Mouse (Mus musculus): Measurements from ENCODE around the gene Tex9.

Gene Tex9

DNA sequence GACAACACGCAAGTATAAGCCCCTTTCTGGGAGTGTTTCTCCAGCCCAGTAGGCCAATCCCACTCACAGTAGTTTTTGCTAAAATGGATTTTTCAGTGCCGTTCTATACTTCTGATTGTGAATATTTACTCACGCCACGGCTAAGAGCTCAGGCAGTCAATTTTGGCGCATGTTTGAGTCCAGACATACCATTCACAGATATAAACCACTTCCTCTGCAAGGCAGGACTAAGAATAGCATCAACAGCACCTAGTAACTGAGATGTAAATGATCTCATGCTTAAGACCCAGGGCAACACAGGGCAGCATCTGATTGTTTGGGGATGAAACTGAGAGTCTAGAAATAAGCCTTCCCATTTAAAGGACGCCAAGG is at the start of gene Tex9:
TSS of gene Tex9 (minus strand) at position 19 of the 372 bp plus-strand sequence.
- DNase-seq (ENCODE audit: extremely low read depth, low read depth): peak; percentile 47

DNA sequence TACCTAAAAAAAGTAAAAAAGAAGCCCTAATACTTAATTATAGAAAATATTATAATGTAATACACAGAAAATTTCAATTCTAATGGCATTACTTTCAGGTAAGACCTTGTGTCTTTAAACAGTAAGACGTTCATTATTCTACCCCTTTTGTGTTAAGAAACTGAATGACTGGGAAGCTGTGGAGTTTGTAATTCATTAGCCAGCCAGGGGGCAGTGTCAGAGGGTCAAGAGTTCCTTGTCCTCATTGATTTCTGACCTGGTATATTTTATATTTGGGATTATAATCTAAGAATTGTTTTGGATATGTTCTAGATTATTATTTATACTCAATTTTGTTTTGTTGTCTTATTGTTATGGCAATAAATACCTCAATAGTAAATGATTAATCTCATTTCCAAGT is 45.1 kb upstream of the Tex9 start:
- DNase-seq (ENCODE audit: extremely low read depth, low read depth): no peak

DNA sequence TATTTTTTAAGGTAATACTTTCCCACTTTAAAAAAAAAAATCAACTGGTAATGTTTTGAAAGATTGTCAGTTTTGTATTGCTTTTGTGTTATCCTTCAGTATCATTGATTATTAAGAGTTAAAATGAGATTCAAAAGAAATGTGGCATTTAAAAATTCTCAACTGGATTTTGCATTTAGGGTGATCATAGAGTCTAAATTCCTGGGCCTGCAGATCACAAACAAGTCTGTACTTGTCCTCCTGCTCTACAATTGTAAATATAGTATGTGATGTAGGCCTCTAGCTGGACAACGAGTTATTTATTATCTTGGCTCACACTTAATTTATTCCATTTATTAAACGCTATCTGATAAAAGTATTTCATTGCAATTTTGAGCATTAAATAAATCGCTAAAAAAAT is 43.4 kb upstream of the Tex9 start:
- DNase-seq (ENCODE audit: extremely low read depth, low read depth): no peak

DNA sequence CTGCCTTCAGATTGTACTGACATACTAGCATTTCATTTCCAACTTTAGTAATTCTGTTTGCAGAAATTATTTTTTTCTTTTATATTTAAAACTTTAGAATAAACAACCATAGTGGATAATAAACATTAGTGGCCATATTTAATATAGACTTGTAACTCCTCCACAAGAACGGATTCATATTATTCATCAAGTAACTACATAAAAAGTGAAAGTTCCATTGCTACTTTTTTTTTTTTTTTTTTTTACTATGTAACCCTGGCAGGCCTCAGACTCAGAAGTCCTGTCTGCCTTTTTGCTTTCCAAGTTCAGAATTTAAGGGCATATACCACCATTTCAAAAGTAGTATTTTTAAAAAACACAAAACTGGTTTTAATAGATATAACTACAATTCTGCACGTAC is 43.0 kb upstream of the Tex9 start:
- DNase-seq (ENCODE audit: extremely low read depth, low read depth): no peak

DNA sequence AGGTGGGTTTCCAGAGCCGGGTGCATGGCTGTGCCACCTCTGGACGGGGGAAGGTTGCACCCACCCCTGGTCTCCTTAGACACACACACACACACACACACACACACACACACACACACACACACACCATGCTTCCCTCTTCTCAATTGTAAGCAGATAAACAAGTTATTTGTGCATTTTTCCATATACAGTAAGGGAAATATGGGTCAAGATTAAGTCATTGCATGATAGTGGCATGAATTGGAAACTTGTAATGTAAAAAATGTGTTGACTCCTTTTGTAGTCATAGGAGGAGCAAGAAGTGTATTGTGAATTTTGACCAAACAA is 41.0 kb upstream of the Tex9 start:
- no peak for DNase-seq (ENCODE audit: extremely low read depth, low read depth)

DNA sequence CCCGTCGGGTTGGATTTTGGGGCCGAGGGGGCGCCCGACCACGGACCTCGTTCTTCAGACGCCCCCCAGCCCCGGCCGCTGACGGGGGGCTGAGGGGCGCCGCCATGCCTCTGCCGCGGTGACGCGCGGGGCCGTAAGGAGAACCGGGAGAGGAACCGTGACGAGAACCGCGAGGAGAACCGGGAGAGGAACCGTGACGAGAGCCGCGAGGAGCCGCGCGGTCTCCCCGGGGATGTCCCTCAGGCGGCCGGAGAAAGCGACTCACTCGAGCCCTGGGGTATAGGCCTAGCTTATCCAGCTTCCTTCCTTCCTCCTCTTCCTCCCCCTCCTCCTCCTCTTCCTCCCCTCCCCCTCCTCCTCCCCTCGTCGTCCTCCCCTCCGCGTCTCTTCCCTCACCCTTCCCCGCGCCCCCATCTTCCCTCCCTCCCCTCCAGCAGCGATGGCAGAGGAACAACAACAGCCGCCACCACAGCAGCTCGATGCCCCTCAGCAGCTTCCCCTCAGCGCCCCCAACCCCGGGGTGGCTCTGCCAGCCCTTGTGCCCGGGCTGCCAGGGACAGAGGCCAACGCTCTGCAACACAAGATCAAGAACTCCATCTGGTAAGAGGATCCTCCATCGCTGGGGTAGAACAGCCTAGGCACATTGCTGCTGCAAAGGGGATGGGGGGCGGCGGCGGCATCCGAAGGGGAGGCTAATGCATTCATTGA is 40.5 kb upstream of the Tex9 start:
- no peak for DNase-seq (ENCODE audit: extremely low read depth, low read depth)

DNA sequence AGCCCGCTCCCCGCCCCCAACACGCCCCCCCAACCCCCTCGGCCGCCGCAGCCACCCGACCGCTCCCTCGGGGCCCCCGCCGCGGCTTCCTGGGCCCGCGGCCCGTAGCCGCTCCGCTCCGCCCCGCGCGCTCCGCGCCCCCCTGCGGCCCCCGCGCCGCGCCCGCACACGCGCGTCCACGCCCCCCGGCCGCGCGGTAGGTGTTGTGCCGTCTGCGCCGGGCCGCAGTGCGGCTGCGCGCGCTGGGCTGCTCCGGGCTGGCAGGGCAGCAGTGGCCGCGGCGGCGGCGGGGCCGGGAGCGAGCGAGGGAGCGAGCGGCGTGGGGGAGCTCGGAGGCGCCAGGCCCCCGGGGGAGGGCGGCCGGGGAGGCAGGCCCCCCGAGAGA is 40.0 kb upstream of the Tex9 start, which contains the start of gene Rfx7:
TSS of gene Rfx7 (plus strand) at position 245 of the 385 bp plus-strand sequence.
- no peak for DNase-seq (ENCODE audit: extremely low read depth, low read depth)

DNA sequence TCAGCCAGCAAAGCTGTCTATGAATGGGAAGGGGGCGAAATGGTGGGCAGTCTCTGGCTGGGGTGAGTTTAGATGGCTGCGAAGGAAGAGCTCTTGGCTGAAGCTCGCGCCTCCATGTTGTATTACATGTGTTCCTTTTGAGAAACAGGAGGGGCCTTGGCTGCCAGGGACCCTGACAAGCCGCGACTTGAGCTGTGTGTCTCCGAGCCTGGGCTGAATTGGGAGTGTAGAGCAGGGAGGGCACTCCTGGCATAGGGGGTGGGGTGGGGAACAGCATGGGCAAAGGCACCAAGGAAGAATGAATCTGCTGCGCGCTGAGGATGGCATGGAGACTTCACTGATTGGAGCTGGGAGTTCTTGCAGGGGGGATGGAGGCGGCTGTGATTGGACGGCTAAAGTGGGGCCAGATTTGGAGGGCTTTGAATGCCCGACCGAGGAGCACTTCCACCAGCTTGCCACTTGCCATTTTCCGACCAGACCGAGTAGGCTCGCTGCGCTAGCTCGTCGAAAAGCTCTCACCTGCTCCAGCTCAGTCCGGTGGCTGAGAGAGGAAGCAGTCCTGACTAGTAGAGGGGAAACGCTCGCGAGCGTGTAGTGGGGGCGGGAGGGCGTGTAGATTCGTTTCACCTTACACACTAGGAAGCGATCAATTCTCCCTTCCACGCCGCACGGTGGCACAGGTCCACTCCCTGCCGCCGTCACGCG is 39.4 kb upstream of the Tex9 start:
- peak; percentile 42 for DNase-seq (ENCODE audit: extremely low read depth, low read depth)

DNA sequence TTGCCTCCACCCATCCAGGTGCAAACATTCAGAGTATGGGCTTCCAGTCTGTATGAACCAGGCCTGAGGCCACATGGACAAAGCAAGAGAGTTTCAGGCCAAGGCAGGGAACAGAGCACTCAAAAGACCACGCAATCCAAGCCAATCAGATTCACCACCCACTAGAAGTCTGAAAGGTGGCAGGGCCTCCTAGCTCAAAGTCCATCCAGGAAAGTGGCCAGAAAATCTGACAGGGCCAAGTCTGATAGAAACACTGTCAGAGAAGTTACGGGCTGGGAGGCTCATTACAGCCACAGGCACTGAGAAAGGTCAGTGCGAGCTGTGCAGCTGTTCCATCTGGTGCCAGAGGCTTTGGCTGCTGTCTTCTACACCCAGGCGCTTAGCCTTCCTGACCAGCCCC is 38.8 kb upstream of the Tex9 start:
- DNase-seq (ENCODE audit: extremely low read depth, low read depth): no peak

DNA sequence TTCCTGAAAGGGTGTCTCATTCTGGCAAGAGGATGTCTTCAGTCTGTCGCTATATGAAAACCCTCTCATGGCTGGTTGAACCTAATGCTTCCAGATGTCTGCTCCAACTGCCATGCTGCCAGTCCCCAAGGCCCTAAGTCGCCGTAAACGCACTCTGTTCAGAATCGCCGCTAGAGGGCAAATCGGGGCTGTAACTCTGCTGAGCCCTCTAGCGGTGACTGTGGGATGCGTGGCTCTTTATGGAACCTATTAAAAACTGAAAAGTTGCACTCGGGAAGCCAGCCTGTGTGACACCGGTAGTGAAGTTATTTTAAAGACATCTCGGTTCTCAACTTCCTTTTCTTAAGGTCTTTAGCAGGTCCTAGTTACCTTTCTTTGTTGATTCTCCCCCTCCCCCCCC is 38.2 kb upstream of the Tex9 start:
- peak; percentile 93 for DNase-seq (ENCODE audit: extremely low read depth, low read depth)

DNA sequence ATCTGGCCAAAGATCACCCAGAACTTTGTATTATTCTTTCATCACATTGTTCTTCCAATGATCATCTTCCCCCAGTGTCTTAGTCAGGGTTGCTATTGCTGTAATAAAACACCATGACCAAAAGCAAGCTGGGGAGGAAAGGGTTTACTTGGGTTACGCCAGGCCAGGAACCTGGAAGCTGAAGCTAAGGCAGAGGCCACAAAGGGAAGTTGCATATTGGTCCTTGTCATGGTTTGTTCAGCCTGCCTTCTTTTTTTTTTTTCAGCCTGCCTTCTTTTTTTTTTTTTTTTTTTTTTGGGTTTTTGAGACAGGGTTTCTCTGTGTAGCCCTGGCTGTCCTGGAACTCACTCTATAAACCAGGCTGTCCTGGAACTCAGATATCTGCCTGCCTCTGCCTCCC is 34.1 kb upstream of the Tex9 start:
- no peak for DNase-seq (ENCODE audit: extremely low read depth, low read depth)

DNA sequence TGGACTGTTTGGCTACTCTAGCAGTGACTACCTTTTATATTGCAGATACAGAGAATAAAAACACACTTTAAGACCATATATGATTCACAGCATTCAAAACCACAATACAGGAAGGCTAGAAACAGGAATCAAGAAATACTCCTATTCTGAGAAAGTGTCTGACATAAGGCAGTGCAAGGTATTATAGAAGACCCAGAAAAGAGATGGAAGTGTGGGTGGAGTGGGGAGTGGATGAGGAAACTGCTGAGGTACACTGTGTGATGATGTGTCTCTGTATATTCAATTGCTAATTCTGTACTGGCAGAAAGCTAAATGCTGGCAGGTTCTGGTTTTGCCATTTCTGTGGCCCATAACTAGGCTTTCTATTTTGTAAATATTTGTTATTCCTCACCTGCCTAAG is 28.8 kb upstream of the Tex9 start:
- no peak for DNase-seq (ENCODE audit: extremely low read depth, low read depth)

DNA sequence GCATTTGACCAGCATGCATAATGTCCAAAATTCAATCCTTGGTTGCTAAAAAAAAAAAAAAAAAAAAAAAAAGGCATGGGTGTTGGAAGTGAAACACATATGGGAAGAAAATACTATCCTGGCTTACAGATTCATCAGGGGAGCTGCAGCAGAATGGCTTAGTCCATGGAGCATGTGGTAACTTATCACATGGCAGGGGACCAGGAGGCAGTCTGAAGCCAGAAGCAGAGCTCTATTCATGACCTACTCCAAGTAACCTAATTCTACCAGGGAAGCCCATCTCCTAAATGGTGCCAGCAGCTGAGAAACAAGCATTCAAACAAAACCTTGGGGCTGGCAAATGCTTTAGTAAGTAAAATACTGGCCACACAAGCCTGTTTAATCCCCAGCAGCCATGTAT is 27.2 kb upstream of the Tex9 start:
- DNase-seq (ENCODE audit: extremely low read depth, low read depth): no peak

DNA sequence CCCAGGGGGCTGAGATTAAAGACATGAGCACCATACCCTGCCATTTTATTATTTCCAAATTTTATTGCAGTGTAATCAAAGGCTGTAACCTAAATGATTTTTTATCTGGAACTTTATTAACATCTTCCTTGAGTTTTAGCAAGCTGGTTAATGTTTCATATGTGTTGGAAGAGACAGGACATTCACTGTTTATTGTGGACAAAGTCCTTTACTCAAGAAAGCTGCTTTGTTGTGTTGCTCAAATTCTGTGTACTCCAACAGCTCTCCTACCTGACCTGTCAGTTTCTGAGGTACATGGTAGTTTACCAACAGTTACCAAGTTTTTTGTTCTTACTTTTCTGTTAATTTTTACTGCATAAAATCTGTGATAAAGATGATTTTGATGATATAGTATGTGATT is 23.4 kb upstream of the Tex9 start:
- no peak for DNase-seq (ENCODE audit: extremely low read depth, low read depth)

DNA sequence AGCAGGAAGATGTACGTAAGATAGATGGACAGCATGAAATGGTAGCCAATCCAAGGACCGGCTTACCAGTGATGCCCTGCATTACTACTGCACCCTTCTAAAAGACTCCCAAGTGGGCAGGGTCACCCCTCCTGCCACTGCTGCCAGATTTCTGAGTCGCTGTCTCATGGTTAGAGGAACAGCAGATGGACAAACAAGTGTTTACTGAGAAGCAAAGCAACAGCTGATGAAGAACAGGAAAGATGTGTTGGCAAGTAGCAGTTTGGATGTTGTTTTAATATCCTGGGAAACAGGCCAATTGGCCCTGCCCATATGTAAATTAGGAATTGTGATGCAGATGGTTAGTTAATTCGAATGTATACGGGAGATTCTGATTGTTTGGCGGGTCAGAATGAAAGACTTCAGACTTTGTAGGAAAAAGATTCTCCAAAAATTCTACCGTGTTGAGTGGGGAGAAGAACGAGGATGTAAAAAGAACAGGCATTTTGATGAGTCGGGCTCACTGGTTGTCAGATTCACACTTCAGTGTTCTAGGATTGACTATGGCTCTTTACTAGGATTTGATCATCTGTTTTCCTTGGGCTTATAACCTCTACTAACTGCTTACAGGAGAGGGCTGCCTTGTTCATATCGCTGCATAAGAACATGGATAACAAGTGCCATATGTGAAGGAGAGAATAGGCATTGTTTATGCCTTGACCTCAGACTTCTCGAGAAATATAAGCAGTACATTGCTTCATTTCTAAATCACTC is 20.4 kb upstream of the Tex9 start:
- no peak for DNase-seq (ENCODE audit: extremely low read depth, low read depth)

DNA sequence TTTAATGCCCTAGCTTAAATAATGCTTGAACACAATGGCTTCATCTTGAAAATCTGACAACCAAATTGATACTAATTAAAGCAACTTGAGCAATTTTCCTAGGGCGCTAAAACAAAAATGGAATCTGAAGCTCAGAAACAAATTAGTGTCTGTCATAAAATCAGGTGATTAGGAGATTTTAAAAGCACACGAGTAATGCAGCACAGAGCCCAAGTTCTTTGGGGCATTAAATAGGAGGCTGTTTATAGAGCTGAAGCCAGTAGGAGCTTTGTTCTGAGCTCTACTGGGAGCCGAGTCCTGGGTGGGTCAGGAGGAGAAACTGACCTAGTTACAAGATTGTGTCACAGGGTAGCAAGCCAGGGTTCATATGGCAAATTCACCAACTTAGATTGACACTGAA is 5.2 kb upstream of the Tex9 start:
- DNase-seq (ENCODE audit: extremely low read depth, low read depth): no peak

DNA sequence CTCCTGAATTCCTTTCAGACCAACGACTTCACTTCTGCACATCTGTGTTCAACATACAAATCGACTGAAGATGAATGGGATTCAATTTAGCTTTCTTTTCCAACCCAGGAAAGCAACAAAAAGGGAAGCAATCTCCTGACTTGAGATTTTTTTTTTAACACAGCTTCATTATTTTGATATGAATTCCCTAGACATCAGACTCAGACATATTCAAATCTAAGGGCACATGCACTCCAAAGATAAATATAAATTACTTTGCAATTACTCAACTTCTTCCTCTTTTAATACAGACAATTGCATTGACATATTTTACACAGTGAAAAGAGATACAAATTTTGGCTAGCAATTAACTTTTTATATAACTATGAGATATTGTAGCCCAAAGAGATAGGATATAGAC is 4.7 kb upstream of the Tex9 start:
- peak; percentile 32 for DNase-seq (ENCODE audit: extremely low read depth, low read depth)

DNA sequence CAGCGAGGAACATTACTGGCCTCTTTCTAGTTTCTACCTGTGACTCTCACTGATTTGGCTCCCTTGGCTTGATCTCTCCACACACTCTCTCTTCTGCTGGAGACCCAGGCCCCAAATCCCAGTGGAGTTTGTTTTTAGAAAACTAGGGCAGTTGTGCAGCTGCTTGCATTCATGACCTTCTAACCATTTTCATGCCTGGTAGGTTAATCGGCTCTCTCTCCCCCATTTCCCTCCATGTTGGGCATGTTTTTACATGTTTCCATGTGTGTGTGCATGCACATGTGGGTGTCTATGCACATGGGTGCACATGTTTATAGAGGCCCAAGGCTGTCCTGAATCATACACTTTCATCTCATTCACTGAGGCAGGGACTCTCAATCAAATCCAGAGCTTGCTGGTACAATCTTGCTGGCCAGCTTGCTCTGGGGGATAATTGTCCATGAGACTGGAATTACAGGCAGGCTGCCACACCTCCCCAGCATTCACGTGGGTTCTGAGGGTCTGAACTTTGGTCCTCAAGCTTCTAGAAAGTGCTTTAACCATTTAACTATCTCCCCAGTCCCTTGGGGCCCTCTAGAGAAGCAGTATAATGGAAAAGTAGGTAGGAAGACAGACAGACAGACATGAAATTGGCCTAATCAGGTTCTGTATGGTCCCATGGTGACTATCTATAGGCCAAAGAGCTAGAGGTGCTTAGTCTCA is 2.1 kb upstream of the Tex9 start:
- no peak for DNase-seq (ENCODE audit: extremely low read depth, low read depth)

DNA sequence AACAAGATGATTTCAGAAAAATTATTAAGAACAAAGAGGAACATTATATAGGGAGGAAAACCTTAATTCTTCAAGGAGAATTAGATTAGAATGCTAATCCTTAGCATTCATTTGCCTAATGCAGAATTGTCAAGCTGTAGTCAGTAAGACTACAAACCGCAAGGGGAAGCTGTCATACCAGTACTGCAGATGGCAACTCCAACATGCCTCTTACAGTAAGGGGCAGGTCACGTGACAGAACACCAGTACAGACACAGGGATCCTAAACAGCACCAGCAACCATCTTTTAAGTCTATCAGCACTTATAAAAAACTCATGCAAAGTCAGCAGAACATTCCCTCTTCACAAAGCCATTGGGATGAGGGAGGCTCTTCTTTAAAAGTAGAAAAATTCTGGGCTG is 1.5 kb upstream of the Tex9 start:
- no peak for DNase-seq (ENCODE audit: extremely low read depth, low read depth)

DNA sequence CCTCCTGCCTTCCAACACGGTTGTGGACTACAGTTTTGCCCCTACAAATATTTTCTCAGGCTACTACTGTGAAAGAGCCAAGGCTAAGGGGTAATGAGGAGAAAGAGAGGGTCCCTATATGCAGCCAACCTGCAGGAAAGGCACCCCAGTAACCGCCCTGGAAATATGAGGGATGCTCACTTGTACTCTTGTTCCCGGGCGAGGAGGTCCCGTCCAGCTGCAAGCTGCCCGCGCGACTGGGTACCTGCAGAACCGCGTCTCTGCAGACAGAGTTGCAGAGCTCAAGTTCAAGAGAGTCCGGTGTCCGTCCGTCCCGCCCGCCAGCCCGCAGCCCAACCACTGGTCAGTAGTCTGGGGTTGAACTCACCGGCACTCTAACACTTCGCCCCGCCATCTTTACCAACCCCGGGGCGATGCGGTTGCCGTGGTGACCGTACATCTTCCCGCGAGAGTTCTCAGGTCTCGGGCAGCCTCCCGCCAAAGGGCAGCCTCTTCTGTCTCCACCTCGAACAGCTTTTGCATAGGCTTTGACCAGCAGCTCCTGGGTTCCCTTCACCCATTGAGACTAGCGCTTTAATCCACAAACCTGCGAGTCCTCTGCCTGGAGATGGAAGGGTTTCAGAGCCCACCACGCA is 336 bp downstream of the Tex9 start:
- peak; percentile 71 for DNase-seq (ENCODE audit: extremely low read depth, low read depth)

DNA sequence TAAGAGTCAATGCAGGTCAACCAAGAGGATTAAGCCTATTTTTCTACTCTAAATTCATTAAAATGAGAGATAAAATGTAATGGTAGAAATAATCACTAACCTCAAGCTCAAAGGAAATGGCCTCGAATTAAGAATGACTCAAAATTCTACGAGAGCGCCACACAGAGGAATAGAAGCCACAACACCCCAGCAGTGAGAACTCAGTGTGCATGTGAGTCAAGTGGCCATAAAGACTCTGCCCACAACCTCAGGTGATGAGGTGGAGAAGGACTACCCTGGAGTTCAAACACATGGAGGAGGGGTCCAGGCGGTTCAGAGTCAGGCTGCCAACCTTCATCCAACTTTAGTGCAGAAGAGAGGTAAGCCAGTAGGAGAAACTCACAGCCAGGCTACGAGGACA is 2.9 kb downstream of the Tex9 start:
- no peak for DNase-seq (ENCODE audit: extremely low read depth, low read depth)

DNA sequence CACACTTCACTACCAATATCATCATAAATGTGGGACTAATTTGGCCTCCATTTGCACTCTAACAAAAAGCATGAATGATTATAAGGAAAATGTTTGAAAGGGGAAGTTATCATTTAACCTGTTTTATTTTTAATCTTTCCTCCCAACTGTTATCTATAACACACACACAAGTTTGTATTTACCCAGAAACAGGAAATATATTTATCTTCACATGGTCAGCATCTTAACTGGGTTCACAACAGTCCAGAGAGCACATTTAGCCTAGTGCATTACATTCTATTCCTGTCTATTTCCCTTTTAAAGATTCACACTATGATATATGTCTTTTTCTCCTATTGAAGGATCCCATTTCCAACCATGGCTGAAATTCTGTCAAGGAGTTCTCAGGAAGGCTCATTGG is 3.5 kb downstream of the Tex9 start:
- DNase-seq (ENCODE audit: extremely low read depth, low read depth): peak; percentile 90

Measured in MEL-GATA-1-ER (cell line).